Mouse (Mus musculus) liver, embryonic 14.5 days (tissue): Measurements from ENCODE around the gene March6. TPM values are rescaled to one million over a fixed set of nuclear protein-coding genes. Genes with fewer than 3 reads are reported as not detected.

Experiments used
- ATAC-seq: fragments of 200-750 bp; cut with Nextera tagmentation; 2 replicates; pipeline ENCODE4 v1.8.0; 2017; ENCODE audit warnings: moderate number of reproducible peaks, mild to moderate bottlenecking, moderate library complexity; ENCODE audit not compliant: insufficient read depth
- DNase-seq, 3 experiments: peaks; one replicate each; pipeline ENCODE4 v3.0.0-alpha.2; 2012 to 2013; ENCODE audit warnings: low read depth in 3 of 3, low spot score in 3 of 3
- H3K27ac ChIP-seq: fragments of 300-500 bp; sonication (generic); 2 replicates; pipeline ENCODE4 v1.5.1; 2014; ENCODE audit warnings: moderate library complexity, mild to moderate bottlenecking, control low read depth, inconsistent platforms
- H3K27me3 ChIP-seq: fragments of 300-500 bp; sonication (generic); 2 replicates; pipeline ENCODE4 v1.6.1; 2014; ENCODE audit warnings: mild to moderate bottlenecking, low read length, moderate library complexity; ENCODE audit not compliant: control insufficient read depth, insufficient read depth
- H3K36me3 ChIP-seq: fragments of 300-500 bp; sonication (generic); replicated peaks from 2 replicates; pipeline ENCODE4 v1.6.1; 2014; ENCODE audit warnings: low read depth; ENCODE audit not compliant: control insufficient read depth, insufficient read depth
- H3K4me1 ChIP-seq, 2 experiments: fragments of 200-500 bp in 1 of 2; fragments of 300-500 bp in 1 of 2; sonication (generic) in 1 of 2; replicated peaks; 2 replicates each; pipeline ENCODE4 v1.6.1; 2012 to 2014; ENCODE audit warnings: antibody characterized with exemption in 1 of 2, inconsistent platforms in 1 of 2, low read length in 1 of 2; ENCODE audit not compliant: control insufficient read depth in 2 of 2, insufficient read depth in 2 of 2
- H3K4me2 ChIP-seq: fragments of 300-500 bp; sonication (generic); 2 replicates; pipeline ENCODE4 v1.6.1; 2014; ENCODE audit warnings: low read depth, mild to moderate bottlenecking, control low read depth, moderate library complexity
- H3K4me3 ChIP-seq, 2 experiments: fragments of 200-500 bp in 1 of 2; fragments of 300-500 bp in 1 of 2; sonication (generic) in 1 of 2; 2 replicates each; pipeline ENCODE4 v1.5.1; 2012 to 2014; ENCODE audit warnings: low read depth in 2 of 2, low read length in 2 of 2, mild to moderate bottlenecking in 2 of 2, control low read depth in 1 of 2, inconsistent platforms in 1 of 2, moderate library complexity in 1 of 2; ENCODE audit not compliant: insufficient read depth in 1 of 2
- H3K9ac ChIP-seq: fragments of 300-500 bp; sonication (generic); replicated peaks from 2 replicates; pipeline ENCODE4 v1.6.1; 2014; ENCODE audit warnings: mild to moderate bottlenecking, control low read depth, moderate library complexity
- H3K9me3 ChIP-seq: fragments of 300-500 bp; sonication (generic); 2 replicates; pipeline ENCODE4 v1.6.1; 2016; ENCODE audit warnings: low read length, mixed read lengths; ENCODE audit not compliant: control insufficient read depth
- CTCF ChIP-seq: IDR thresholded peaks from 2 replicates; pipeline ENCODE4 v1.5.1; 2016; ENCODE audit warnings: antibody characterized with exemption, low read depth, control low read depth
- EP300 ChIP-seq: IDR thresholded peaks from 2 replicates; pipeline ENCODE4 v1.6.1; 2016; ENCODE audit warnings: antibody characterized with exemption, low read depth
- WGBS: fragments of 180-500 bp; shearing (Covaris S2); extraction: QIAGEN DNeasy Blood & Tissue Kit; methylation state at CpG from one replicate; pipeline ENCODE4 v1.1.7; 2014; ENCODE audit not compliant: insufficient replicate concordance; 5-methylcytosine and 5-hydroxymethylcytosine counted together
- polyA plus RNA-seq, 2 experiments: library from polyadenylated mRNA; depleted of rRNA in 1 of 2; stranded (reverse) in 1 of 2; unstranded in 1 of 2; fragments of >200 nt; fragmentation: Nextera tagmentation in 1 of 2; extraction: Ambion mirVana in 1 of 2; gene quantifications; 2 replicates each; pipeline versions ENCODE4 v1.2.1 to v1.2.3; 2012 to 2014

Gene March6
- polyA plus RNA-seq (2012; rRNA removed) (6.9 and 9.0 TPM in 2 replicates), polyA plus RNA-seq (2014; fragmentation: Nextera tagmentation; extraction: Ambion mirVana) (12.7 and 15.3 TPM in 2 replicates)

- Histone ChIP-seq H3K4me2 (peak within 1 kb of the TSS; percentile 97), H3K9ac (peak within 1 kb of the TSS; percentile 97), H3K4me1 (peaks cover 41 to 45% of the 10 kb centered on the region in 2 experiments), H3K4me3 (peak within 1 kb of the TSS; percentile 95 to 96), H3K27ac (peak within 1 kb of the TSS; percentile 91), H3K36me3 (no peaks in the 10 kb centered on the region), H3K27me3 (no peaks in the 10 kb centered on the region), H3K9me3 (no peaks in the 10 kb centered on the region)
- ATAC-seq (peak; percentile 82), DNase-seq (peak; percentile 79 to 80 (median 80))
- no peak for TF ChIP-seq CTCF
- TF ChIP-seq EP300, result no peak
- WGBS, result under 1% methylated on average over 125 of the region's 132 CpGs
These were observed at the start of gene March6 for GRCm38 (mm10) chr15:31530659-31531445. Gene March6, minus strand, starts transcription at chr15:31531053.

- H3K36me3 ChIP-seq, result no peaks in the 10 kb centered on the region
- no peak overlapping the region for H3K9ac ChIP-seq
- no peak overlapping the region for H3K27ac ChIP-seq
- DNase-seq, result no peak
- no peak overlapping the region for H3K4me2 ChIP-seq
- no peaks in the 10 kb centered on the region for H3K9me3 ChIP-seq
- TF ChIP-seq EP300, result no peak
- TF ChIP-seq CTCF, result no peak
- no peaks in the 10 kb centered on the region for H3K27me3 ChIP-seq
- no peak overlapping the region for H3K4me3 ChIP-seq
- 68% methylated on average over 5 of the region's 5 CpGs for WGBS
- peaks cover 9 to 17% of the 10 kb centered on the region in 2 experiments for H3K4me1 ChIP-seq
- no peak for ATAC-seq
These were observed 45.2 kb upstream of the March6 start for GRCm38 (mm10) chr15:31576076-31576475.

- Histone ChIP-seq H3K27me3 (no peaks in the 10 kb centered on the region), H3K9me3 (no peaks in the 10 kb centered on the region), H3K4me3 (no peak overlapping the region), H3K27ac (no peak overlapping the region), H3K4me2 (no peak overlapping the region), H3K36me3 (no peaks in the 10 kb centered on the region), H3K9ac (no peak overlapping the region), H3K4me1 (peaks cover 9 to 28% of the 10 kb centered on the region in 2 experiments)
- TF ChIP-seq CTCF (no peak), EP300 (no peak)
- DNase-seq (no peak), ATAC-seq (peak; percentile 66; the same call in 1 of the 2 replicates)
These were observed 42.8 kb upstream of the March6 start for GRCm38 (mm10) chr15:31573692-31574091.

- peak; percentile 83 for ATAC-seq
- no peaks in the 10 kb centered on the region for H3K9me3 ChIP-seq
- H3K9ac ChIP-seq, result no peak overlapping the region
- H3K27me3 ChIP-seq, result no peaks in the 10 kb centered on the region
- no peak overlapping the region for H3K4me2 ChIP-seq
- peak in 1 of 3 experiments; percentile 28 for DNase-seq
- TF ChIP-seq CTCF, result no peak
- peak; percentile 80 for TF ChIP-seq EP300
- H3K4me1 ChIP-seq, result peaks cover 9 to 28% of the 10 kb centered on the region in 2 experiments
- WGBS, result 17% methylated on average over 4 of the region's 4 CpGs
- no peaks in the 10 kb centered on the region for H3K36me3 ChIP-seq
- no peak overlapping the region for H3K4me3 ChIP-seq
- H3K27ac ChIP-seq, result no peak overlapping the region; the same call in 1 of the 2 replicates
These were observed 42.4 kb upstream of the March6 start for GRCm38 (mm10) chr15:31573287-31573686.

GRCm38 (mm10) chr15:31571906-31572722 lies 41.3 kb upstream of the March6 start:
- no peak overlapping the region for H3K4me2 ChIP-seq
- no peak overlapping the region for H3K27ac ChIP-seq
- H3K9me3 ChIP-seq, result no peaks in the 10 kb centered on the region
- DNase-seq, result no peak
- H3K4me1 ChIP-seq, result peaks cover 9 to 30% of the 10 kb centered on the region in 2 experiments
- 75% methylated on average over 16 of the region's 16 CpGs for whole genome bisulfite sequencing
- TF ChIP-seq CTCF (no peak), EP300 (no peak)
- no peaks in the 10 kb centered on the region for H3K27me3 ChIP-seq
- ATAC-seq, result no peak
- H3K36me3 ChIP-seq, result no peaks in the 10 kb centered on the region
- H3K9ac ChIP-seq, result no peak overlapping the region
- no peak overlapping the region for H3K4me3 ChIP-seq
